Mouse (Mus musculus) stomach, embryonic 16.5 days (tissue): ENCODE results near the gene Tradd. TPM values are rescaled to one million over a fixed set of nuclear protein-coding genes. Genes with fewer than 3 reads are reported as not detected.

Source experiments
- ATAC-seq: fragments of 200-750 bp; cut with Nextera tagmentation; 2 replicates; pipeline ENCODE4 v1.8.0; 2017; ENCODE audit warnings: moderate number of reproducible peaks, moderate TSS enrichment; ENCODE audit not compliant: insufficient read depth, low FRiP score
- H3K27ac ChIP-seq: fragments of 300-500 bp; sonication (generic); 2 replicates; pipeline ENCODE4 v1.5.1; 2014; ENCODE audit warnings: low read length
- H3K27me3 ChIP-seq: fragments of 300-500 bp; sonication (generic); 2 replicates; pipeline ENCODE4 v1.6.1; 2014; ENCODE audit warnings: low read length, control low read depth, mixed read lengths; ENCODE audit not compliant: control insufficient read depth, insufficient read depth
- H3K36me3 ChIP-seq: fragments of 300-500 bp; sonication (generic); 2 replicates; pipeline ENCODE4 v1.6.1; 2014; ENCODE audit warnings: low read length; ENCODE audit not compliant: control insufficient read depth, insufficient read depth
- H3K4me1 ChIP-seq: fragments of 300-500 bp; sonication (generic); 2 replicates; pipeline ENCODE4 v1.6.1; 2014; ENCODE audit warnings: low read length, control low read depth, mixed read lengths; ENCODE audit not compliant: control insufficient read depth, insufficient read depth
- H3K4me2 ChIP-seq: fragments of 300-500 bp; sonication (generic); 2 replicates; pipeline ENCODE4 v1.6.1; 2014; ENCODE audit warnings: low read depth, low read length, mixed read lengths
- H3K4me3 ChIP-seq: fragments of 300-500 bp; sonication (generic); replicated peaks from 2 replicates; pipeline ENCODE4 v1.5.1; 2014; ENCODE audit warnings: mild to moderate bottlenecking, low read length
- H3K9ac ChIP-seq: fragments of 300-500 bp; sonication (generic); 2 replicates; pipeline ENCODE4 v1.6.1; 2014; ENCODE audit warnings: low read length
- H3K9me3 ChIP-seq: fragments of 300-500 bp; sonication (generic); replicated peaks from 2 replicates; pipeline ENCODE4 v1.6.1; 2016; ENCODE audit warnings: low read length, control low read depth; ENCODE audit not compliant: control insufficient read depth
- WGBS: fragments of 180-500 bp; shearing (Covaris S2); extraction: QIAGEN DNeasy Blood & Tissue Kit; methylation state at CpG from one replicate; pipeline ENCODE4 v1.1.7; 2014; 5-methylcytosine and 5-hydroxymethylcytosine counted together
- polyA plus RNA-seq: library from polyadenylated mRNA; unstranded; fragments of >200 nt; fragmentation: Nextera tagmentation; extraction: Ambion mirVana; gene quantifications from 2 replicates; pipeline ENCODE4 v1.2.1, GENCODE M21; 2015

Tradd gene
- polyA plus RNA-seq, 1 experiment from 2014 or later, result 32.9 TPM

DNA sequence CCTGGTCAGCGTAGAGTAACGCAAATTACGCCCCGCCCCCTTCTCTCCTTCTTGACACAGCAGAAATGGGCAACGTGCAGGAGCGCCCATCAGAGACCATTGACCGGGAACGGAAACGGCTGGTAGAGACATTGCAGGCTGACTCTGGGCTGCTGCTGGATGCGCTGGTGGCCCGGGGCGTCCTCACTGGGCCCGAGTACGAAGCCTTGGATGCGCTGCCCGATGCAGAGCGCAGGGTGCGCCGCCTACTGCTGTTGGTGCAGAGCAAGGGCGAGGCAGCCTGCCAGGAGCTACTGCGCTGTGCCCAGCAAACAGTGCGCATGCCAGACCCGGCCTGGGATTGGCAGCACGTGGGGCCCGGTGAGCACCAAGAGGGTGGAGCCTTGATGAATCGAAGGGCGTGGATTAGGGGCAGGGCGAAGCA lies 14.5 kb upstream of the Tradd start:
- peak; percentile 71 for ATAC-seq
- H3K4me2 ChIP-seq, result peak overlapping the region; percentile 50
- 2% methylated on average over 28 of the region's 28 CpGs for WGBS

DNA sequence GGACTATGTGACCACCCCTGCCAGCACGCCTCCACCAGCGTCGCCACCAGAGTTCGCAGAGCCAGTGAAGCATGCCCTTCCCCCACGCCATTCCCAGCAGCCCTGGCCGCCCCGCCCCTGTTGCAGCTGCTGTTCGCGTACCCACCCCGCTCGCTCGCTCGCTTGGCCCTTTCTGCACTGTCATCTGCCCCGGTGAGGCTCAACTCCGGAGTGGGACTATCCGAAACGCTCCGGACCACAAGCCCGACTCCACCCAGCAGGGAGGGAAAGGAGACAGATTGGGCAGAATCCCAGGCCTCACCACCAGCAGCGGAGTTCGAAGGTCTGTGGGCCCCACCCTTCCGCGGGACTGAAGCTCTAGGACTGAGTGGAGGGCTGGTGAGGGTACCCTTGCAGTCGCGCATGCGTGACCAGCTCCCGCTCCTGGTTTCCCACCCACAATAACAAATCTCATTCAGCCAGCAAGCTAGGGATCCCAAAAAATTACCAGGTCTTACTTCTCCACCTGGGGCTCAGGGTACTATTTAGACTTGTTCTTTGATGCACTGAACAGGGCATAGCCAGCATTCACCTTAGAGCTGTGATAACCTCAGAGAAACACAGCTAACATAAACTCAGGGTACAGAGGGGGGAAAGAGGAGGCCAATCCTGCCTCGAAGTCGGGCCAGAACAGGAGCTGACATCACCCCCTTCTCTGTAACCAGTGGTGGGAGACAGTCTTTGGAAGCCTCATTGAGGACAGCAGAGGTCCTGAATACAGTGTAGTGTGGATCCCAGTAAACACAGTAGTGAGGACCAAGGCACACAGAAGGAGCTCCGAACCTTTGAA lies 12.1 kb upstream of the Tradd start:
- H3K4me2 ChIP-seq, result peak overlapping the region; percentile 68
- peaks cover 68% of the 10 kb centered on the region for H3K27me3 ChIP-seq
- peak overlapping the region; percentile 60 for H3K9ac ChIP-seq
- no peak overlapping the region for H3K27ac ChIP-seq
- 4% methylated on average over 30 of the region's 30 CpGs for WGBS
- no peaks in the 10 kb centered on the region for H3K36me3 ChIP-seq
- peaks cover 16% of the 10 kb centered on the region for H3K4me1 ChIP-seq
- H3K4me3 ChIP-seq, result peak overlapping the region; percentile 47
- no peaks in the 10 kb centered on the region for H3K9me3 ChIP-seq
- ATAC-seq, result peak; percentile 68; the same call in 1 of the 2 replicates

More for the DNA sequence above, 14.5 kb upstream of the Tradd start:
- Histone ChIP-seq H3K9me3 (no peaks in the 10 kb centered on the region), H3K9ac (no peak overlapping the region), H3K27ac (no peak overlapping the region), H3K36me3 (no peaks in the 10 kb centered on the region), H3K27me3 (peaks cover 54% of the 10 kb centered on the region), H3K4me1 (peaks cover 16% of the 10 kb centered on the region), H3K4me3 (peak overlapping the region; percentile 22)

DNA sequence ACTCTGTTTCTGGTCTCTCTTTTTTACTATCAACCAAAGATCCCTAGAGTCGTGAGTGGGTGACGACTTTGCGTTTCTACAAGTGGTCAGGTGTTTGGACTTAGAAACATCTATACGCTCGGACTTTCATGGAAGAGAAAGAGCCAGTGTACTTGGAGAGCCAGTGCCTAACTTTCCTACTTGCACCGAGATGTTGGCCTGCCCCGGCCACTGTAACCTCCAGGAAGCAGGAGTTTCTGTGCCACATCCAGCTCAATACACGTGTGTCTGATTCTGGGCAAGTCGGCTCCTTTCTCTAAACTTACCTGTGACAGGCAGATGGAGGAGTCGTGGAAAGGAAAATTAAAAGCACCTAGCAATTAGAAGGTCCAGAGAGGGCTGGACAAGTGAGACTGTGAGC lies 11.4 kb upstream of the Tradd start, which contains the start of gene Nol3:
Gene Nol3 (plus strand): TSS at position 301 of the 400 bp plus-strand sequence.
- peak within 1 kb of the TSS; percentile 68 for H3K4me2 ChIP-seq
- no peak within 1 kb of the TSS for H3K27ac ChIP-seq
- H3K9ac ChIP-seq, result peak within 1 kb of the TSS; percentile 60
- no peaks in the 10 kb centered on the region for H3K36me3 ChIP-seq
- 6% methylated on average over 10 of the region's 10 CpGs for WGBS
- peaks cover 75% of the 10 kb centered on the region for H3K27me3 ChIP-seq
- H3K4me1 ChIP-seq, result peaks cover 17% of the 10 kb centered on the region
- no peaks in the 10 kb centered on the region for H3K9me3 ChIP-seq
- peak within 1 kb of the TSS; percentile 47 for H3K4me3 ChIP-seq
- ATAC-seq, result no peak

DNA sequence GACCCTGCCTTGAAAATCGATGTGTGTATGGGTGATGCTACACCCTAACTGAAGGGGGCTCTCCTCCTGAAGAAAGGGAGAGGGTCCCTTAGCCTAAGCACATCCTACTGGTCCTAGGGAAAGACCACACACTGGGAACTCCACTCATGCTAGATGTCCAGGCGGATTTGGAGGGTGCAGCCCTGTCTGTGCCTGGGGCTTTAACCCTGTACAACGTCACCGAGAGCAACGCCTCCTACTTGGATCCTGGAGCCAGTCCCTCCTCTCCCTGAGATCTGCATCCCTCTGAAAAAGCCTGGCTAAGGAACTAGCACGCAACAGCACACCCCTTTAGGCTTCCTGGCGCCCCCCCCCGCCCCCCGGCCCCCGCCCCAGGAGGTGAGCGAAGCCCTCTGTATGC lies 11.0 kb upstream of the Tradd start:
- no peaks in the 10 kb centered on the region for H3K36me3 ChIP-seq
- H3K27ac ChIP-seq, result no peak overlapping the region
- H3K4me3 ChIP-seq, result peak overlapping the region; percentile 47; the same call in 1 of the 2 replicates
- no peaks in the 10 kb centered on the region for H3K9me3 ChIP-seq
- H3K9ac ChIP-seq, result no peak overlapping the region; the same call in 1 of the 2 replicates
- H3K4me2 ChIP-seq, result peak overlapping the region; percentile 68
- H3K4me1 ChIP-seq, result peaks cover 22% of the 10 kb centered on the region
- H3K27me3 ChIP-seq, result peaks cover 80% of the 10 kb centered on the region
- WGBS, result 7% methylated on average over 11 of the region's 11 CpGs
- ATAC-seq, result no peak

DNA sequence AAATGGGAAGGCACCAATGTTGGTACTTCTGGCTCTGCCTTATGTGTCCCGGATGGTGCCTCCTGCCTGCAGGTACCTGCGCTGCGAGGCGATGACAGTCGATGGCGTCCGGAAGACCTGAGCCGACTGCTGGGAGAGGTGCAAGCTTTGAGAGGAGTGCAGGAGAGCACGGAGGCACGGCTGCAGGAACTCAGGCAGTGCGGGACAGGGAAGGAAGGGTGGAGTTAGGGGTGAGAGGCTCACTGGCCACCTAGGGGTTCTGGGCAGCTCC lies 6.4 kb upstream of the Tradd start:
- Histone ChIP-seq H3K4me1 (peaks cover 29% of the 10 kb centered on the region), H3K9ac (no peak overlapping the region), H3K9me3 (no peaks in the 10 kb centered on the region), H3K4me2 (0 out of 2 replicates have a peak overlapping the region, but pooled peaks have one; percentile 15), H3K4me3 (no peak overlapping the region), H3K27ac (no peak overlapping the region), H3K36me3 (no peaks in the 10 kb centered on the region), H3K27me3 (peaks cover 87% of the 10 kb centered on the region)
- no peak for ATAC-seq
- WGBS, result 6% methylated on average over 11 of the region's 11 CpGs

DNA sequence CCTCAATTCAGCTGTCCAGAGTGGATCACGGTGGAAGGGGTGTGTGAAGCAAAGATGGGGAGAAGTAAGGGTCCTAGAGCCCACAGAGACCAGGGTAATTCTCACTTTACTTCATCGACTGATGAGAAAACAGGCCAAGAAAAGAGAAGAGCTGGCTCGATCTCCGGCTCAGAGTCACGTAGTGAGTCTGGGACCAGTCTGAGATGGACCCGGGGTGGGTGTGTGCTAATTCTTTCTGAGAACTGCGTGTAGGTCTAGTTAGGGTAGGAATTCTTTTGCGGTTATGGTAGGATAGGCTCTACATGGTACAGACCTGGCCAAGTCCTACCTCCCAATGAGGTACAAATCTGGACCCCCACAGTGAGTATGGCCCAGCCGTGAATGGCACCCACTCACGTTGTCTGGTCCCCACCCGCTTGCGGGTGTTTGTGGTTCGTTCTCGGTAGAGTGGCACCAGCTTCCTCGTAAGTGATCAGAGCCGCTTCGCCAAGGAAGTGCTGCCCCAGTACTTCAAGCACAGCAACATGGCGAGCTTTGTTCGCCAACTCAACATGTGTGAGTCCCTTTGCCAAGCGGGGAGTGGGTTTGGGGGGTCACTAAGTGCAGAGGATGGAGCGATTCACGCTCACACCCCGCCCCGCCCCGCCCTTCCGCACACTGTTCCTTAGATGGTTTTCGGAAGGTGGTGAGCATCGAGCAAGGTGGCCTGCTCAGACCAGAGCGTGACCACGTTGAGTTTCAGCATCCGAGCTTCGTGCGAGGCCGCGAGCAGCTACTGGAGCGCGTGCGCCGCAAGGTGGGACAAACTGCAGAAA lies 5.9 kb upstream of the Tradd start:
- Histone ChIP-seq H3K9ac (peak overlapping the region; percentile 61), H3K27me3 (peaks cover 82% of the 10 kb centered on the region), H3K27ac (no peak overlapping the region), H3K9me3 (no peaks in the 10 kb centered on the region), H3K4me1 (peaks cover 29% of the 10 kb centered on the region), H3K4me2 (peak overlapping the region; percentile 69), H3K4me3 (peak overlapping the region; percentile 49), H3K36me3 (no peaks in the 10 kb centered on the region)
- WGBS, result 8% methylated on average over 39 of the region's 39 CpGs
- no peak for ATAC-seq

DNA sequence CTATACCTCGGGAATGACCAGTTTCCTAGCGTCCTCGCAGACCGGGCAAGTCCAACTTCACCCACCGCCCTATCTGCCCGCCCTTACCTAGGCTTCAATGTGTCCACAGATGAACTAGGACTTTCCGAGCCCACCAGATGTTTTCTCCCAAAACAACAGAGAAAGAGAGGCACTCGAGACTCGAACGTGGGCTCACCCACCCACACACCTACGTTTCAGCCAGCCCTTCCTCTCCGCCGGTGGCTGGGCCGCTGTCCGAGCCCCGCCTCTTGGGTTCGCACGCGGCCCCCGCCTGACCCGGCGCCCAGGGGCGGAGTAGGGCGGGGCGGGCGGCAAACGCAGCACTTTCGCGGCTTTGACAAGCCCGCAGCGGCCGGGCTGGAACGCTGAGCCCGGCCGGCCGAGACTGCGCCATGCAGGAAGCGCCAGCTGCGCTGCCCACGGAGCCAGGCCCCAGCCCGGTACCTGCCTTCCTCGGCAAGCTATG lies 5.1 kb upstream of the Tradd start, which contains the start of gene Hsf4:
Gene Hsf4 (plus strand): TSS at position 341 of the 487 bp plus-strand sequence.
- ATAC-seq, result peak; percentile 58; the same call in 1 of the 2 replicates

DNA sequence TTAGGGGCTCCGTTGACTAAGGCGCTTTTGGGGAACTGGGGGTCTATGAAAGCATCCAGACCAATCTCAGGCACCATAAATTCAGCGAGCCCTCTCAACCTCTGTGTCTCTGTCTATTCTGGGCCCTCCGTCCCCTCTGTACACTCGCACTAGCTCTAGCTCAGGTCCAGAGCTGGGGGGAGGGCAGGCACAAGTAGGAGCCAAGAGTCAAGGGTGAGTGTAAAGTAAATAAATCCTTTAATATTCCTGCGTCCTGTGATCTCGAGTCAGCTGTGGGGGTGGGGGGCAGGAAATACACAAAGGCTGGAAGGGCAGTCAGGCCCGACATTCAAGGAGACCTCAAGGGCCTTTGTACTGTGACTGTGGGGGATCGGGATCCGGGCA lies 4.7 kb upstream of the Tradd start:
- Histone ChIP-seq H3K4me3 (peak overlapping the region; percentile 49), H3K27me3 (peaks cover 69% of the 10 kb centered on the region), H3K4me2 (peak overlapping the region; percentile 69), H3K4me1 (peaks cover 33% of the 10 kb centered on the region), H3K9ac (peak overlapping the region; percentile 61), H3K9me3 (no peaks in the 10 kb centered on the region), H3K36me3 (no peaks in the 10 kb centered on the region), H3K27ac (no peak overlapping the region)
- WGBS, result 8% methylated on average over 10 of the region's 10 CpGs
- no peak for ATAC-seq

More for the DNA sequence above, 5.1 kb upstream of the Tradd start, which contains the start of gene Hsf4:
- Histone ChIP-seq H3K27ac (no peak within 1 kb of the TSS), H3K27me3 (peaks cover 74% of the 10 kb centered on the region), H3K9me3 (no peaks in the 10 kb centered on the region), H3K9ac (peak within 1 kb of the TSS; percentile 61), H3K36me3 (no peaks in the 10 kb centered on the region), H3K4me1 (peaks cover 33% of the 10 kb centered on the region), H3K4me3 (peak within 1 kb of the TSS; percentile 49), H3K4me2 (peak within 1 kb of the TSS; percentile 69)
- WGBS, result under 1% methylated on average over 42 of the region's 42 CpGs
